Mouse (Mus musculus): ENCODE measurements at regions not wholly inside any gene's neighbourhood (a gene's known extent, or its start where the extent isn't known, plus 50 kb on each side); places are given as distances from the start of the nearest gene placed in this dataset.

DNA sequence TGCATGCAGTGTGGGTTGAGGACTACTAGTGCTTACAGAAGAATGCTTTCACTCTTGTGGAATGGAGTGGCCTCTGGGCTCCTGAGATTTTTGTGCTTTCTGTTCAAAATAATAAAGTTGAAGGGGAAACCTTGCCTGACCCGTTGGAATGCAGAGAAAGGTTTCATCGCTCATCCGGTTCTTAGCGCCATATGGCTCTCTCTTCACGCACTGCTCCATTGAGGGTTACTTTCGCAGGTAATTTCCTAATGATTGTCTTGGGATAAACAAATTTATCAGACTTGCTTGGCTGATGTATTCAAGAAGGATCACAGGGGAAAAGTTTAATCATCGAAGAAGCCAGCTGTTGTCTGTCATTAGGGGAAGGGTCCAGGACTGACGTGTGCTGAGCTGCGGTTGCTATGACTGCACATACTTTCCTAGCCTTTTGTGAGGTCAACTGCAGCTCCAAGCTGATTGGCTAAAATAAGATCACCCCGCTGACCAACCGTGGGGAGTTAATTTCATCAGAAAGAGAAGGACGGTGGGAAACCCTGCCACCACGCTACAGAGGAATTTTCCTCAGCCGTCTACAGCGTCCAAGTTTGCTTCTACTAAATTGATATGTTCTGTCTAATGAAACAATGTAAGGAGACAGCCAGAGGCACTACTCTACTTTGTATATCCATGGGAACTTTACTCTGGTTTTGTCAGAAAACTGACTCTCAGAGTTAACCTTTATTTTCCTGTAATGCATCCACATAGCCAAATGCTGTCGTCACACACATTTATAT, 210.9 kb downstream of the Sox2 start:
- DNase-seq (ENCODE audit: low read depth, low spot score), result peak; percentile 29

DNA sequence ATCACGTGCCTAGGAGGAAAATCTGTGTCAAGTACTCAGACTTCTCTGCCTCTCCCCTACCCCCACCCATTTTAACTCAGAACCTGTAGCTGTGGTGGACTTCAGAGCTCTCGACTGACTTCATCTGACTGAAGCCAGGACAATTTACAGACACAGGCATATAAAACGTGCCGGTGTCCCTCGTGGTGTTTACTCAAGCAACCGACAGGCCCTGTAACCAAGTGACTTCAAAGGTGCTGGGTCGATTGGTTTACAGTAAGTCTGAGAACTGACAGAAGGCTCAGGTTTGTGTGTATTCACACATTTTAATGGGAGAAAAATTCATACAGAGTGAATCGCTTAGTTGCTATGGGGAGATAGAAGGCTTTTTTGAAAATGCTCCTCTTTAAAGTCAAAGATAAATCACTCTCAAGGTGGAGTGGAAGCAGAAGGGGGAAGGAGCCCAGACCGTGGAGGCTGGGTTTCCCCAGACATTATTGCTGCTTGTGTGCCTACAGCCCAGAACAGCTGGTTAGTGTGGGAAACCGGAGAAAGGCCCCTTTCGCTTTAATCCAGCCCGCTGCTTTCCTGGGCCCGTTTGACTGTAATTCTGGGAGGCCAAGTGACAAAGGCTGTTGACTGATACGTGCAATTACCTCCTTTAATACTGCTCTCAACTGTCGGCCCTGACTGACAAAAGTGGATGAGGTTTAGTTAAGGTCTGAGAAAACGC, 218.6 kb downstream of the Sox2 start:
- no peak for DNase-seq (ENCODE audit: low read depth, low spot score)

DNA sequence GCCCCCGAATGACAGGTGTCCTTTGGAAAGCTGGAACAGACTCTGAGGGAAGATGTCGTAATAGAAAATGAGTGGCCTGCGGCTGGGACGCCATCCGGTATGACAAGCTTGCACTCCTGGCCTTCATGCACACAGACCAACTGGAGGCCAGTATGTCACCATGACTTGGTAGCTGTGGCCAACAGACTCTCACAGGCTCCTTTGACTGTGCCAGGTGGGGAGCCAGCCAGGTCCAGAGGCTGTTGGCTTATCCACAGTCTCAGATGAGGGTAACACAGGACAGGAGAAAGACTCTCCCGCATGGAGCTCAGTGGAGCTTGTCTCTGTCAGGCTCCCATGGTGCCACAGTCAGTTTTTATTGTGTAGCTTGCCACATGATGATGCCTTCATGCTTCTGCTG, 219.7 kb downstream of the Sox2 start:
- DNase-seq (ENCODE audit: low read depth, low spot score), result no peak

DNA sequence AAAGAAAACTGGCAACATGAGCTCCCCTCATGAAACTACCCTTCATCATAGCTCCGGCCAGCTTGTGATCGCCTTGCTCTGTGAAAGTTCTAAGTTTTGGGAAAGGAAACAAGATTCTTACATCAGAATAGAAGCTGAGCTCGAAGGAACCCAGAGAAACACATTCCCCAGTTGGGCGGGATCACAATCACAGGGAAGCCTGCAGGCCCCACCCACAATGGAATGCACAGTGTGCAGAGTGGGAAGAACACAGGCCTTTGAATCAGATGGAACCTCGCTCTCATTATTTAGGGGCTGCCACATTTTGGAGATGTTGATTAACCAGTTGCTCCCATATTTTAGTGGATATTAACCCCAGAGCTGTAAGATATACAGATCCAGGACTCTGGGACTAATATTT, 234.9 kb downstream of the Sox2 start:
- peak; percentile 96 for DNase-seq (ENCODE audit: low read depth, low spot score)

DNA sequence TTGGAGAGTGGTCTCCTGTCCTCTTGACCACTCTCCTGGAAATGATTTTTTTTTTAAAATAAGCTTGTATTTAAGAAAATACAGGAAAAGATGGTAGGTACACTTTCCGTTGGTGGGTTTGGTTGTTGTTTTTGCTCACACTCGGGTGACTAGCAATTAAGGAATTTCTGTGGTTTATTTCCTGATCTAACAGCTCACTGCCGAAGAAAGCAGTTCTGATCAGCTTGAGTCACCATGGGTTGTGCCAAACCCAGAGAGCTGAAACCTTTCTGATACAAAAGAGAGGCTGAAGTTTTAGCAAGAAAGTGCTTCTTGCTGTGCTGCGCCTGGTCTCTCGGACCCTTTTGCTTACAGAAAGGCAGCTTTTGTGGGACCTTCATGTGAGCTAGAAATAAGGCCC, 243.2 kb downstream of the Sox2 start:
- DNase-seq (ENCODE audit: low read depth, low spot score), result no peak

DNA sequence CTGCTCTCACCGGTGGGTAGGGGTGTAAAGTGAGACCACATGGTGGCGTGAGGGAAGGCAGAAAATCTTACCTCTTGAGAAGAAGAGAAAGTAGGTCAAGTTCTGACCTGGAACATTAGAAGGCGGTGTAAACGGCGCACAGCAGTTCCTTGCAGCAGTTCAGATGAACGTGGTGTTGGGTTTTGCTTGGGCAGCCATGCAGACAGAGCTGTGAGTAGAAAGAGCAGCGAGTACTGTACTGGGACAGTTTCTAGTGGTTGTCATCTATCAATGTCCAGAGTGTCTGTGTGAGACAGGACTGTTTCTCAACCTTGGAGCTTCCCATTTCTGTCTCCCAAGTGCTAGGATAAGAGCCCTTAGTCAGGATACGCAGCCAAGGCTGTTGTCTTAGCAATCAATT, 252.9 kb downstream of the Sox2 start:
- no peak for DNase-seq (ENCODE audit: low read depth, low spot score)

DNA sequence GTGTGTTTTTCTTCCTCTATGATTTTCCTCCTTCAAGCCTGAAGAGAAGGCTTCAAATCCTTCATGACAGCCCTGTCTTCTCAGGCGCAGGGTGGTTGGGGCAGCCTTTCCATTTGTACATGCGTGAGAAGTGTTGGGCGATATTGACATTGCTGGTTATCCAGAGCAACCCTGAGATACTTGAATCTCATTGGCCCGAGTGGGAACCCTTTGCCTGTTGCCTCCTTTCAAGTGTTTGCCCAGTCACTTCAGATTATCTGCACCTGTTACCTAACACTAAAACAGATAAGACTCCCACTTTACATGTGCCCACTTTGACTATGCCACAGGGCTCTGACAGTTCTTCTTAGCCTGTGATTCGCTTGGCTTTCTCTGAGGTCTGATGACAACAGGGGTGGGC, 258.3 kb downstream of the Sox2 start:
- no peak for DNase-seq (ENCODE audit: low read depth, low spot score)

DNA sequence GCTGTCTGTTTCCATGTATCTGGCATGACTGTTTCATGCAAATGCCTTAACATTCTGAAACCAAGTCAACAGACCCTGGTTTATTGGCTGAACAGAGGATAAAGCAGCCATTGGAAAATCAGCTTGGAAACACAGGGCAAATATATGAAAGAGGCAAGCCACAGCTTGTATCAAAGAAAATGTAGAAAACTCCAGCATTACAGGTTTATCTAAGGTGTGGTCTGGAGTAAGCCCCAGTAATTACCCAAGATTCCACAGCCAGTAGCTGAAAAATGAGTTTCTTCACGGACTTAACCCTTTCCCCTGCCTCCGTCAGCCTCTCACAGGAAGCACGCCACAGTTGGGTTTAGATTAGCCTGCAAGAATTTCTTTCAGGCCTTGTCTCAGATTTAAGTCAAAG, 259.1 kb downstream of the Sox2 start:
- no peak for DNase-seq (ENCODE audit: low read depth, low spot score)

DNA sequence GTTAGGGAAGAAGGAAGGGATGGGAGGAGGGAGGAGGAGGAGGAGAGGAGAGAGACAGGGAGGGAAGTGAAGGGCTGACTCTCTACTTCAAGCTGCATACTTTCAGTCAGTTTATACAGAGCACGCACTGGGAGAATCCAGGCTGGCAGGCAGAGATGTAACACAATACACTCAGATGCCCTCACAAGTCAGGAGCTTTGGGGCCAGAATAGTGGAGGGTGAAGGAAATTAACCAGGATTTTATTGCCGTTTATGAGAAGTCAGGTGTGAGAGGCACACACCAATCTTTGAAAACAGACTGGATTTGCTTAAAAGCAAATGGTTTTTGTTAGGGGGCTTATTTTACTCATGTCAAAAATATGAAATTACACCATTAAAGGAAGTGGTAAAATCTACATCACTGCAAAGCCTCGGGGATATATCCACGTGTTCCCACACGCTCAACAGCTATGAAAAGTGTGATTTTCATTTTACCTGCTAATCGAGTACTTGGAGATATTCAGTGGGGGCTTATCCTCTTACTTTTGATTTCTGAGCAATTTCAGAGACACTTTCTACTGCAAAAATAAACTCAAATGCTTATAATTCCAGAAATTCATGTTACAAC, 268.2 kb downstream of the Sox2 start:
- no peak for DNase-seq (ENCODE audit: low read depth, low spot score)

DNA sequence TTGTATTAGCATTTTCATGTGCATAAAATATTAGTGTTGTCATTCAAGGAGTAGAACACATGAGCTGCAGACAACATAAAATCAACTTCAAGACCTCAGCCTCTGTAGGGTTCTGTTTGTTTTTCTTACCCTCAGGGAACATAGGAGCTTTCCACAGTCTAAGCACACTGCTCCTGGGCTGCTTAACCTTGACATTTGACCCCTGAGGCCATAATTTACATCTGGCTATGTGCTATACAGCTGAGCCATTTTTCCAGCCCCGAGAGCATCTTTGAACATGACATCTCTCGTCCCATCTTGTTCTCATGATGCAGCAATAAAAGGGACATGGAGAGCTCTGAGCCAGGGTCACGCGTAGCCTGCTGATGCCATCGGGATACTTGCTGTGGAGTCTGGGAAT, 270.3 kb downstream of the Sox2 start:
- DNase-seq (ENCODE audit: low read depth, low spot score), result no peak

DNA sequence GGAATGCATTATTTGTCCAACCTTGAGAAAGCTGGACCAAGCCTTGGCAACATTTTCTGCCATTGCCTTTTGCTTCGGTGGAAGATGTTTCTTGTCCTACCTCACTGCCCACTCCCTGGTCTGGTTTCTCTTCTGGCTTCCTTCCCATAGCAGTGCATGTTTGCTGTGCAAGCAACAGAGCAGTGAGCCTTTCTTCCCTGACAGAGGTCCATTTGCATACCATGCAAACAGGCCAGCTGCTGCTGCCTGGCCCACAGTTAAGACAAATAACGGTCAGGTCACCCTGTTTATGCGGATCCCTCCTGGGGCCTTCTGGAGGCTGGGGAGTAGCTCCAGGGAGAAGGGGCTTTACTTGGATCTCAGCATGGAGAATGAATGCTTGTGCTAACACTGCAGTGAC, 299.7 kb downstream of the Sox2 start:
- DNase-seq (ENCODE audit: low read depth, low spot score), result no peak

DNA sequence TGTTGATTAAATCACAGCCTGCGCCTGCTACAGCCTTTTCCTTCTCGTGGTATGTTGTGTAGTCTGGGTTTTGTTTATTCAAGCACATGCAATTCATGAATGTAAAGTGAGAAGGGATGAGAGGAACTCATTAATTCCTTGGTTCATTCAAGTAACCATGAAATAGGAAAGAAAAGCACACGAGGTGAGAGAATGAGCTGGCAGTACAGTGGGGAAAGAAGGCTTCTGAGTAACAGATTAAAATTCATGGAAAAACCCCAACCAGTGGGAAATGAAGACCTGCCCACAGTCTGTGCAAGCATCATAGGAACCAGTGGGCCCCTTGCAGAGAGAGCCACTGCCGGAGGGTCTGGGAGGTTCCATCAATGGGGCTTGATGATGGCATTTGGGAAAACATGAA, 306.0 kb downstream of the Sox2 start:
- no peak for DNase-seq (ENCODE audit: low read depth, low spot score)

DNA sequence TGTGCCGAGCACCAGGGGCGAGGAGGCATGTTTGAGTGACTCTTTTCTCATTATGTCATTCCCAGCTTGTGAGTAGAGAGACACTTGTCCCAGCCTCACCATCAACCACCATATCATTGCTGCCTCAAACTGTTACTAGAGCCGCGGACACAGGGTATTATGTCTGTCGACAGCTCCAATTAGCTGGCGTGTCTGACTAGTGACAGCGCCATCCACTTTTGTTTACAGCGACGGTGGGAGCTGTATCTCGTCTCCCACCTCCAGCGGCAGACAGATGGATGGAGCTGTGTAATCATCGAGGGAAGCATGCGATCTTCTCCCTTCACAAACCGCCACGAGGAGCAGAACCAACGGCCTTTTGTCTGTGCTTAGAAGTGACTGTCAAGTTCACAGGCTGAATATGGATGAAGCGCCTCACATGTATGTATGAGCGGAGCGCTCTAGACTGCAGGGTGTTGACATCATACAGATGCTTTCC, 308.9 kb downstream of the Sox2 start:
- DNase-seq (ENCODE audit: low read depth, low spot score), result no peak

DNA sequence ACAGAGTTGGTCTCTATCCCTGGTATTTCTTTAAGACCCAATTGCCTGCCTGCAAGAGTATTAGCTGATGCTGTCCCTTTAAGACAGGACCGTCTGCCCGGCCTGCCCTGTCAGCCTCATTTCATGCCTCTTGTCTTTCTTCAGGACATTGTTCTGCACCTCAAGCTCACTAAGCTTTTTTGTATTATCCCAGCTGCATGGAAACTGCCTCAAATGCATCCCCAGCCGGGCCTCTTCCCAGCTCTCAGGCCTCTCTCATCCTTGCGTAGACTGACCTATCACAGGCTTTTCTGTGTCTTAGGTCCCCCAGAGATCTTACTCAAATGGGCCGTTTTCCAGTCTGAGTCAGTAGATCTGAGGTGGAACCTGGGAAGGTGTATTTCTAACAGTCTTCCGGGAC, 316.2 kb downstream of the Sox2 start:
- DNase-seq (ENCODE audit: low read depth, low spot score), result no peak

DNA sequence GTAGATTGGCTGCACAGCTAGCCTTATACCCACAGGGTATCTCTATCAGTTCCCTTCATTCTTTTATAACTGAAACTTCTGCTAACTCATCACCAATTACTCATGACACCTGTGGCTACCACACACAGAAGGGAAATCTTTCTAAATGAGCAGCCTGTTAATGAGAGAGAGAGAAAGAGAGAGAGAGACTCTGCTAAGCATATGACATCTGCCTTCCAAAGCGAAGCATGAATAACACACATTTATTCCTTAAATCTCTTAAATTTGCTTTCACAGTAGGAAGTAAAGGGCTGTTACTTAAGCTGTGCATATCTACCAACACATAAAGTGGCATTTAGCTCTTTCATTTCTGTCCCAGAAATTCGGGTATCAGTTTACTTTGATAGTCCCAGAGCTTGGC, 317.7 kb downstream of the Sox2 start:
- DNase-seq (ENCODE audit: low read depth, low spot score), result no peak

DNA sequence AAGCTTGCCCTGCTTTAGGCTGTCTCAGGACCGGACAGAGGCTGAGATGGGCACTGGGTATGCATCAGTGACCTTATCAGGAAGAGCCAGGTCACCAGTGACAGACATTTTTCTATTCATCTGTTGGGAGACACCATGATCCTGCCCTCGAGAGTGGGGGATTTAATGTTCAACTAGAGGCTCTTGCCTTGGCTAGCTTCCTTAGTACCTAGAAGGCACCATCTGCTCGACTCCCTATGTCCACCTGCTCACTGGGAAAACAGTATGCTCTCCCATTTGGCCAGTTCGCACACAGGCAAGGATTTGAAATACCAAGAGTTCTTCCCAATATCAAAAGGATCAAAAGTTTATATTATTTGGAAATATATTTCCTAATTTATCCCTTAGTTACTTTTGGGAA, 321.3 kb downstream of the Sox2 start:
- DNase-seq (ENCODE audit: low read depth, low spot score), result no peak

DNA sequence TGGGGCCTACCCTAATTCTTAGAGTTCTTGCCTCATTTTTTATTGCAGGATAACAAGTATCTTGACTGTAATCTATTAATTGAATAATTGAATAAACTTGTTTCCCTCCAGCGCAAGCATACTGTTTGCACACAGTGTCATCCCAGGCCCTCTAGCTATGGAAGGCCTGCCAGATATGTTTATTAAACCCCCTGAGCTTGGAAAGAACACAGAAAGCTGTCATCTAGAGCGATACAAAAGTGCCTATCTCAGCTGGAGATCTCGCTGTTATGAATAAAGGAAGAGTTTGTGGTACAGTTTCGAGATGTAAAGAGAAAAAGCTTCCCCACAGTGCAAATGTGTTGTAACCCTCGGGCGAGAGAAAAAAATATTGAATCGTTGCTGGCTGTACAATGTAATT, 324.2 kb downstream of the Sox2 start:
- no peak for DNase-seq (ENCODE audit: low read depth, low spot score)
